In the genomic region with DNA sequence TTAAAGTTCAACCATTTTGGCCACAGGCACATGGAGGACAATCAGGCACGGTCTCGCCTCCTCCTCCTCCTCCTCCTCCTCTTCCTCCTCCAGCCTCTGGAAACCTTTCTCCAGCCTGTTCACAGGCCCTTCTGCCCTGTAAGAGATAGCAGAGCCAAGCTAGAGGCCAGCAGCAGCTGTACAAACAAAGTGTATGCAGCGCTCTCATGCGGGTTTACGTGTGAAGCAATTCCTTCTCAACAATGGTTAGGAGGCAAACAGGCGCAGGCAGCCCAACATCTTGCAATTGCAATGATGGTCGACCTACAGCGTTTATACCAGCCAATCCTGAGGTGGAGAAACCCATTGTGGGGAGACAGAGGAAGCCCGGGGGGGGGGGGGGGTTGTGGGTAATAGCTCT, we compare ENCODE assay signal across 11 mouse cellular contexts.
A peak's percentile ranks its signal among the peaks of the same experiment; 100 is the strongest.
DNase-seq lines count a peak whose midpoint lies in the region; ATAC-seq lines count a peak whose summit lies in the region.
"Had no signal": no experiment of that assay in that cellular context is flagged by ENCODE, and none has a peak within 500 bp of the region (broad histone marks: within the 10 kb centered on the region; RNA-seq: fewer than 3 reads in every experiment).

No protein-coding gene starts in this region.

- peaks cover 56% of the 10 kb centered on the region for H3K4me1 ChIP-seq in kidney, embryonic 15.5 days
- peaks cover 56% of the 10 kb centered on the region for H3K4me1 ChIP-seq in heart, embryonic 10.5 days
- peaks cover 14% of the 10 kb centered on the region for H3K4me1 ChIP-seq in liver, embryonic 16.5 days (ENCODE audit: control insufficient read depth, low read depth, low read length)

- peaks cover 3% of the 10 kb centered on the region; the same call in 1 of the 2 replicates for H3K36me3 ChIP-seq in kidney, embryonic 15.5 days
- H3K36me3 ChIP-seq in heart, embryonic 10.5 days = peaks cover 34% of the 10 kb centered on the region
- no peaks in the 10 kb centered on the region for H3K36me3 ChIP-seq in liver, embryonic 16.5 days (ENCODE audit: control insufficient read depth, insufficient read depth)

- peak overlapping the region; percentile 82 for H3K27ac ChIP-seq in kidney, embryonic 15.5 days
- H3K27ac ChIP-seq in heart, embryonic 10.5 days = peak overlapping the region; percentile 83
- no peak overlapping the region for H3K27ac ChIP-seq in liver, embryonic 16.5 days (ENCODE audit: low read length)

- H3K4me2 ChIP-seq in kidney, embryonic 15.5 days = 0 out of 2 replicates have a peak overlapping the region, but pooled peaks have one; percentile 4
- no peak overlapping the region for H3K4me2 ChIP-seq in liver, embryonic 16.5 days (ENCODE audit: low read depth, low read length)

- no peaks in the 10 kb centered on the region for H3K27me3 ChIP-seq in kidney, embryonic 15.5 days
- H3K27me3 ChIP-seq in heart, embryonic 10.5 days (ENCODE audit: insufficient read depth, poor library complexity, severe bottlenecking) = no peaks in the 10 kb centered on the region
- no peaks in the 10 kb centered on the region for H3K27me3 ChIP-seq in liver, embryonic 16.5 days (ENCODE audit: control insufficient read depth, insufficient read depth, low read depth, low read length)
- H3K27me3 ChIP-seq: CH12.LX had no signal

- no peak for DNase-seq in kidney, postnatal 36 days
- DNase-seq in heart, embryonic 10.5 days (ENCODE audit: low spot score) = peak; percentile 88
- no peak for DNase-seq in adrenal gland, postnatal 4 days (ENCODE audit: low spot score in 2 of 2)
- DNase-seq in urinary bladder, postnatal 10 days (ENCODE audit: low spot score) = no peak
- no peak for DNase-seq in spleen, adult 18-20 months
- DNase-seq: cerebellum, postnatal 10 days; gastrocnemius, postnatal 10 days had no signal

- H3K9ac ChIP-seq in kidney, embryonic 15.5 days = no peak overlapping the region
- H3K9ac ChIP-seq in liver, embryonic 16.5 days (ENCODE audit: low read depth, low read length) = no peak overlapping the region

- no peaks in the 10 kb centered on the region for H3K9me3 ChIP-seq in kidney, embryonic 15.5 days (replicated peaks)
- H3K9me3 ChIP-seq in heart, embryonic 10.5 days = peaks cover 4% of the 10 kb centered on the region; the same call in 1 of the 2 replicates
- no peaks in the 10 kb centered on the region for H3K9me3 ChIP-seq in liver, embryonic 16.5 days (replicated peaks; ENCODE audit: control insufficient read depth, low read length)

- peak; percentile 57; the same call in 1 of the 2 replicates for ATAC-seq in kidney, embryonic 15.5 days (replicated peaks; ENCODE audit: low FRiP score)
- 0 out of 2 replicates have a peak, but pooled peaks have one; percentile 22 for ATAC-seq in common myeloid progenitor, adult 5-6 weeks (replicated peaks; ENCODE audit: low read depth, poor library complexity, severe bottlenecking)
- peak; percentile 35; the same call in 1 of the 2 replicates for ATAC-seq in liver, embryonic 16.5 days (ENCODE audit: low read depth)

- WGBS in kidney, embryonic 15.5 days = 15% methylated on average over 9 of the region's 9 CpGs
- 20% methylated on average over 9 of the region's 9 CpGs for WGBS in heart, embryonic 10.5 days
- WGBS in liver, embryonic 16.5 days (ENCODE audit: insufficient replicate concordance) = 18% methylated on average over 9 of the region's 9 CpGs

- no peak overlapping the region for H3K4me3 ChIP-seq in kidney, embryonic 15.5 days (replicated peaks)
- no peak overlapping the region for H3K4me3 ChIP-seq in heart, embryonic 10.5 days
- H3K4me3 ChIP-seq in liver, embryonic 16.5 days (ENCODE audit: low read depth, low read length) = no peak overlapping the region
